Mouse (Mus musculus): ENCODE data around the gene Prkca. TPM values are rescaled to one million over a fixed set of nuclear protein-coding genes. Genes with fewer than 3 reads are reported as not detected.

Prkca gene
- polyA plus RNA-seq, 1 experiment = 18.1 TPM

DNA sequence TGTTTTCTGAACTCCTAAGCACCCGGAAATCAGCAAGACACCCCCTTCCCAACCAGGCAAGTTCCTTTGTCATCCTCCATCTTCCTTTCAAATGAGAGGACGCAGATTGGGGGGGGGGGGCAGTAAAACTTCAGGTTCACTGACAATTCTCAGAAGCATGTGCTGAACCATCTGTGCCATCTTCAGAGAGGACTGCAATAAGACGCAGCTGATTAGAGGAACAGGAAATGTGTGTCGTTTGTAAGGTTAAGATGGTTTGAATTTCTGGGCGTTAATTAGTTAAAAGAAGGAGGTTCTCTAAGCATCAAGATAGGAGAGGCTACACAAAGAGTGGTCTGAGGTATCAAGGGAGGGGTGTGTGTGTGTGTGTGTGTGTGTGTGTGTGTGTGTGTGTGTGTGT, 94.2 kb downstream of the Prkca start:
- TF ChIP-seq CTCF (IDR thresholded peaks at IDR 0.05; ENCODE audit: control insufficient read depth, insufficient read depth, insufficient read length) (no peak), MYOD1 (IDR thresholded peaks at IDR 0.05; ENCODE audit: control insufficient read depth, insufficient read length, low read depth) (no peak), USF1 (IDR thresholded peaks at IDR 0.05; ENCODE audit: low read depth) (no peak), MYOG (IDR thresholded peaks at IDR 0.05; ENCODE audit: control insufficient read depth, extremely low read depth, insufficient read length) (no peak), MAX (IDR thresholded peaks at IDR 0.05) (no peak), CEBPB (IDR thresholded peaks at IDR 0.05; ENCODE audit: low read depth) (no peak), FOSL1 (IDR thresholded peaks at IDR 0.05; ENCODE audit: insufficient read depth, low read length, poor library complexity, severe bottlenecking) (no peak)
- H3K36me3 ChIP-seq (ENCODE audit: control insufficient read depth, insufficient read depth) = no peaks in the 10 kb centered on the region
- no peak overlapping the region for H3K4me3 ChIP-seq (ENCODE audit: insufficient read depth, poor library complexity, severe bottlenecking)

DNA sequence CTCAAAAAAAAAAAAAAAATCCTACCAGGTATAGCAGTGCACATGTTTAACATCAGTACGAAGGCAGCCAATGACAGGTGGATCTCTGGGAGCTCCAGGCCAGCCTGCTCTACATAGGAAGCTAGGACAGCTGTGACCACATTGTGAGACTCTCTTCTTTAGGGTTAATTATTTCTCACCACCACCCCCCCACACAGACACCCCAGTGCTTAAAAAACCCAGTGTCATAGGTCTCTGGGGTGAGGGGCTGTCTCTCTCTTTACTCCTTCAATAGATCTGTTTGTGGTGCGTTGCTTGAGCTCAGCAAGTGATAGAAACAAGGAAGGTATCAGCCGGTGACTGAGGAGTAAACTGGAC, 94.7 kb downstream of the Prkca start:
- TF ChIP-seq CEBPB (IDR thresholded peaks at IDR 0.05; ENCODE audit: low read depth) (no peak), MYOD1 (IDR thresholded peaks at IDR 0.05; ENCODE audit: control insufficient read depth, insufficient read length, low read depth) (no peak), CTCF (IDR thresholded peaks at IDR 0.05; ENCODE audit: control insufficient read depth, insufficient read depth, insufficient read length) (no peak), FOSL1 (IDR thresholded peaks at IDR 0.05; ENCODE audit: insufficient read depth, low read length, poor library complexity, severe bottlenecking) (no peak), MAX (IDR thresholded peaks at IDR 0.05) (no peak), USF1 (IDR thresholded peaks at IDR 0.05; ENCODE audit: low read depth) (no peak), MYOG (IDR thresholded peaks at IDR 0.05; ENCODE audit: control insufficient read depth, extremely low read depth, insufficient read length) (no peak)
- peaks cover 44% of the 10 kb centered on the region for H3K79me3 ChIP-seq (ENCODE audit: low read depth)
- no peak overlapping the region for H3K4me3 ChIP-seq (ENCODE audit: insufficient read depth, poor library complexity, severe bottlenecking)
- no peaks in the 10 kb centered on the region for H3K27me3 ChIP-seq (ENCODE audit: control insufficient read depth, insufficient read depth, insufficient read length)
- H3ac ChIP-seq (ENCODE audit: control insufficient read depth, insufficient read length, low read depth) = no peak overlapping the region
- peaks cover 100% of the 10 kb centered on the region for H3K79me2 ChIP-seq (ENCODE audit: control insufficient read depth, insufficient read depth)
- H3K36me3 ChIP-seq (ENCODE audit: control insufficient read depth, insufficient read depth) = no peaks in the 10 kb centered on the region

More for the DNA sequence above, 94.2 kb downstream of the Prkca start:
- peaks cover 100% of the 10 kb centered on the region for H3K79me2 ChIP-seq (ENCODE audit: control insufficient read depth, insufficient read depth)
- no peaks in the 10 kb centered on the region for H3K27me3 ChIP-seq (ENCODE audit: control insufficient read depth, insufficient read depth, insufficient read length)
- H3K79me3 ChIP-seq (ENCODE audit: low read depth) = peaks cover 46% of the 10 kb centered on the region
- H3ac ChIP-seq (ENCODE audit: control insufficient read depth, insufficient read length, low read depth) = no peak overlapping the region

DNA sequence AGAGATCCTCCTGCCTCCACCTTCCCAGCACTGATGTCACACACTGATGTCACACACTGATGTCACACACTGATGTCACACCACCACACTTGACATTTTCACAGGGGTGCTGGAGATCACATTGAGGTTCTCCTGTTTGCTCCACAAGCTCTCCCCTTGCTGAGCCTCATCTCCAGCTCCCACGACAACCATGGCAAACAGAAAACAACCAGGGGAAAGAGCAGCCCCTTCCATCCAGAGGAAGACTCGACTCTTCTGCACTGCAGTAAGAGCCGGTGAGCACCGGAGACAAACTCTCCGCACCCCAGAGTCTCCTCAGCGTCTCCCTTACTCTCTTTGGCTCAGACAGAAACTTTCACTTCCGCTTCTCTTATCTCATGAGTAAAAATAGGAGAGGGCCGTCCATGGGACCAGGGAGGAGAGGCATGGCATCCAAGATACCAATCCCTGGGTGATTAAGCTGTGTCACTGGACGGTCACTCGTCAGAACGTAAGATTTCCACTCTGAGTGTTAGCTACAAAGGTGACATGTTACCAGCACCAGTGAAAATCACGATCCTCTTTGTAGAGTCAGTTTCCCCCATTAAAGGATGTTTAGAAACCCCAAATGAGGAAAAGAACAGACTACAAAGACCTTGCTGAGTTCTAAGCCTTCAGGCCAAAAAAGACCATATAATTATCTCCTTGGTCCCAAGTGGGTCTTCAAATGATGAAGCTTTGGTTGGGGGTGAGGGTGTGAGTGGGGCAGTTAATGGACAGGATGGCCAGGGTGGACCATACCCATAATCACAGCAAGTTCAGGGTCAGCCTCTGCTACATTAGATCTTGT, 95.3 kb downstream of the Prkca start:
- H3K79me2 ChIP-seq (ENCODE audit: control insufficient read depth, insufficient read depth) = peaks cover 100% of the 10 kb centered on the region

DNA sequence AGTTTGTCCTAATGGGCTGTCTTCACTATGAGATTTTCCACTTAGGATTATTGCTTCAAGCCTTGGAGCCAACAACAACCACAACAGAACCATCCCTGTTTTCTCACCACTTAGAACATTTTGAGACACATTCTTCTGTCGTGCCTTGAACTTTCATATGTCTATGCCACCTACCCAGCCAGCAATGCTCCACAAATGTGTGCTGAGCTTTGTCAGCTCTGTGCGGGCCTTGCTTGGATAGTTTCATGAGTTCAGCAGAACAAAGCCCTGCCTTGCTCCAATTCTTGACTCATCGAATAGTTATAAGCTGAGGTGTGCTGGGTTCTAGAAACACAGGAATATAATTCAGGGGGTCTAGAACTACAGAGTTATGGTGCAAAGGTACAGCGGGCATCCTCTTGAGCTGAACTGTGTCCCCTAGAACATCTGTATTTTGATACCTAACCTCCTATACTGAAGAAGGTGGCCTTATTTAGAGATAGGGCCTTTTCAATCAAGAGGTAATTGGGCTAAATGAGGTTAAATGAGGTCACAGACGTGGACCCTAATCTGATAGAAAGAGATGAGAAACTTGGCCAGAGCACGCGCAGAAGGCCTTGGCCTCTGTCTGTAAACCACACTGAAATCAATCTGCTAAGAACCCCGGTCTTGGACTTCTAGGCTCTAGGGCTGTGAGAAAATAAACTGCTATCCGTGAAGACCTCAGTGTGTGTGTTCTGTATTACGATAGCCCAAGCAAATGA, 96.4 kb downstream of the Prkca start:
- Histone ChIP-seq H3K4me3 (ENCODE audit: insufficient read depth, poor library complexity, severe bottlenecking) (no peak overlapping the region), H3K79me3 (ENCODE audit: low read depth) (peaks cover 48% of the 10 kb centered on the region), H3ac (ENCODE audit: control insufficient read depth, insufficient read length, low read depth) (no peak overlapping the region), H3K79me2 (ENCODE audit: control insufficient read depth, insufficient read depth) (peaks cover 100% of the 10 kb centered on the region), H3K27me3 (ENCODE audit: control insufficient read depth, insufficient read depth, insufficient read length) (no peaks in the 10 kb centered on the region), H3K36me3 (ENCODE audit: control insufficient read depth, insufficient read depth) (no peaks in the 10 kb centered on the region)
- no peak for TF ChIP-seq FOSL1 (IDR thresholded peaks at IDR 0.05; ENCODE audit: insufficient read depth, low read length, poor library complexity, severe bottlenecking)

More for the DNA sequence above, 95.3 kb downstream of the Prkca start:
- no peaks in the 10 kb centered on the region for H3K36me3 ChIP-seq (ENCODE audit: control insufficient read depth, insufficient read depth)
- H3K27me3 ChIP-seq (ENCODE audit: control insufficient read depth, insufficient read depth, insufficient read length) = no peaks in the 10 kb centered on the region
- no peak for TF ChIP-seq FOSL1 (IDR thresholded peaks at IDR 0.05; ENCODE audit: insufficient read depth, low read length, poor library complexity, severe bottlenecking)
- H3K4me3 ChIP-seq (ENCODE audit: insufficient read depth, poor library complexity, severe bottlenecking) = no peak overlapping the region
- peaks cover 50% of the 10 kb centered on the region for H3K79me3 ChIP-seq (ENCODE audit: low read depth)
- H3ac ChIP-seq (ENCODE audit: control insufficient read depth, insufficient read length, low read depth) = no peak overlapping the region

DNA sequence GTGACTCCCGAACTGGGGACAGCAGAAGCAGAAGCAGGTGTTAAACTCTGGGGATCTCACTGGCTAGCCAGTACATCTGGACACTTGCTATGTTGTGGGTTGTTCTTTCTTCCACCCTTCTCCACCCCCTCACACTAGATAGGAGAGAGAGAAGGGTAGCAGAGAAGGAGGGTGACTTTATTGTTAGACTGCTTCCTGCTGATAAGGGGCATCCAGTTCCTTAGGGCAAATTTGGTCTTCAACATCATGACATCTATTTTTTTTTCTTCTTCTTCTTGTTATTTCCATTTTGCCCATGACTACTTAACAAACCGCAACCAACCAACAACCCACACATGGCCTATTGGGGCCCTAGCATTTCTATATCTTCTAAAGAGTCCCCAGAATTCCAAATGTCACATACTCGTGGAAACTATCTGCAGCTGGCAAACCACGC, 97.4 kb downstream of the Prkca start:
- peaks cover 40% of the 10 kb centered on the region for H3K79me3 ChIP-seq (ENCODE audit: low read depth)
- no peak for TF ChIP-seq MAX (IDR thresholded peaks at IDR 0.05)
- no peak for TF ChIP-seq FOSL1 (IDR thresholded peaks at IDR 0.05; ENCODE audit: insufficient read depth, low read length, poor library complexity, severe bottlenecking)
- TF ChIP-seq CEBPB (IDR thresholded peaks at IDR 0.05; ENCODE audit: low read depth) = no peak
- no peak for TF ChIP-seq MYOD1 (IDR thresholded peaks at IDR 0.05; ENCODE audit: control insufficient read depth, insufficient read length, low read depth)
- TF ChIP-seq MYOG (IDR thresholded peaks at IDR 0.05; ENCODE audit: control insufficient read depth, extremely low read depth, insufficient read length) = no peak
- TF ChIP-seq USF1 (IDR thresholded peaks at IDR 0.05; ENCODE audit: low read depth) = no peak
- no peak for TF ChIP-seq CTCF (IDR thresholded peaks at IDR 0.05; ENCODE audit: control insufficient read depth, insufficient read depth, insufficient read length)
- peaks cover 100% of the 10 kb centered on the region for H3K79me2 ChIP-seq (ENCODE audit: control insufficient read depth, insufficient read depth)
- H3K27me3 ChIP-seq (ENCODE audit: control insufficient read depth, insufficient read depth, insufficient read length) = no peaks in the 10 kb centered on the region
- H3K36me3 ChIP-seq (ENCODE audit: control insufficient read depth, insufficient read depth) = no peaks in the 10 kb centered on the region
- no peak overlapping the region for H3K4me3 ChIP-seq (ENCODE audit: insufficient read depth, poor library complexity, severe bottlenecking)
- H3ac ChIP-seq (ENCODE audit: control insufficient read depth, insufficient read length, low read depth) = no peak overlapping the region

DNA sequence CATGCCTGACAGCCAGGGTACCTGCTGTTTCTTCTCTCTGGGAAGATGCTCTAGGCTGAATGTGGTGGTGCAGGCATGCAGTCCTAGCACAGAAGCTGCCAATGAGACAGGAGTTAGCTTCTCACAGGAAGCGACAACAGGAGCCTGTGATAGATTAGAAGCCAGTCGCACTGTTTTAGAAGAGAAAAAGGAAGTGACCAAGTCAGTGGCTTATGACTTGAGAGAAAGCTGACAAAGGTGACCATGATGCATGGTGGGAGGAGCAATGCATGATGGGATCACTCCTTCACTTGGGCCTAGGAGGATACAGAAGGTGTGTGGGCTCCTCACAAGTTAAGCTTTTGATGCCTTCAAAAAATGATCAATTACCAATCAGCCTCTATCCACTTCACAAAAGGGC, 99.5 kb downstream of the Prkca start:
- Histone ChIP-seq H3K36me3 (ENCODE audit: control insufficient read depth, insufficient read depth) (no peaks in the 10 kb centered on the region), H3K79me3 (ENCODE audit: low read depth) (peaks cover 53% of the 10 kb centered on the region), H3K79me2 (ENCODE audit: control insufficient read depth, insufficient read depth) (peaks cover 100% of the 10 kb centered on the region), H3ac (ENCODE audit: control insufficient read depth, insufficient read length, low read depth) (no peak overlapping the region), H3K27me3 (ENCODE audit: control insufficient read depth, insufficient read depth, insufficient read length) (no peaks in the 10 kb centered on the region), H3K4me3 (ENCODE audit: insufficient read depth, poor library complexity, severe bottlenecking) (no peak overlapping the region)
- no peak for TF ChIP-seq FOSL1 (IDR thresholded peaks at IDR 0.05; ENCODE audit: insufficient read depth, low read length, poor library complexity, severe bottlenecking)
- TF ChIP-seq MAX (IDR thresholded peaks at IDR 0.05) = no peak
- no peak for TF ChIP-seq CEBPB (IDR thresholded peaks at IDR 0.05; ENCODE audit: low read depth)
- no peak for TF ChIP-seq CTCF (IDR thresholded peaks at IDR 0.05; ENCODE audit: control insufficient read depth, insufficient read depth, insufficient read length)
- no peak for TF ChIP-seq MYOG (IDR thresholded peaks at IDR 0.05; ENCODE audit: control insufficient read depth, extremely low read depth, insufficient read length)
- TF ChIP-seq USF1 (IDR thresholded peaks at IDR 0.05; ENCODE audit: low read depth) = no peak
- TF ChIP-seq MYOD1 (IDR thresholded peaks at IDR 0.05; ENCODE audit: control insufficient read depth, insufficient read length, low read depth) = no peak
